29 mouse cellular contexts compared by ENCODE assay signal in the genomic region with DNA sequence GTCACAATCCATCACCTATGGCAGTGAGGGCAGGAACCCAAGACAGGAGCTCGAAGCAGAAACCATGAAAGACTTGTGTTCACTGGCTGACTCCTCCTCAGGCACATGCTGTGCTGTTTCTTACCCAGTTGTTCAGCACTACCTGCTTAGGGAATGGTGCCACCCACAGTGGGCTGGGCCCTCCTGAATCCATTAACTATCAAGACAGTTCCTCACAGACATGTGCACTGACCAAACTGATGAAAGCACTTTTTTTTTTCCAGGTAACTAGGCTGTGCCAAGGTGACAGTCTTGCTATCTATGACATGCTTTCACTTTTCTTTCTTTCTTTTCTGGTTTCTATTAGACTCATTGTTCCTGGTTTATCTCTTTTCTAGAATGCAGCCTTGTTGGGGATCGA.
"Had no signal": no experiment of that assay in that cellular context is flagged by ENCODE, and none has a peak within 500 bp of the region (broad histone marks: within the 10 kb centered on the region; RNA-seq: fewer than 3 reads in every experiment).

No protein-coding gene starts in this region.

- H3K27ac ChIP-seq: left cerebral cortex, adult 2 months; limb, embryonic 10.5 days; limb, embryonic 12.5 days; limb, embryonic 13.5 days; limb, embryonic 15.5 days; liver, embryonic 12.5 days; liver, embryonic 13.5 days; liver, embryonic 14.5 days; liver, embryonic 15.5 days; lung, embryonic 15.5 days; macrophage; midbrain, embryonic 10.5 days; midbrain, embryonic 12.5 days; midbrain, embryonic 15.5 days had no signal

- DNase-seq: left cerebral cortex, postnatal 4 days; liver, embryonic 13.5 days; liver, postnatal 0 days; lung, adult 18-20 months; lung, adult 2 months; lung, embryonic 14.5 days; lung, postnatal 10 days; lung, postnatal 14 days; lung, postnatal 36 days; lung, postnatal 4 days; midbrain, embryonic 14.5 days had no signal

- H3K4me3 ChIP-seq: left cerebral cortex, adult 2 months; limb, embryonic 10.5 days; limb, embryonic 12.5 days; limb, embryonic 13.5 days; limb, embryonic 15.5 days; liver, embryonic 12.5 days; liver, embryonic 13.5 days; liver, embryonic 15.5 days; lung, embryonic 15.5 days; megakaryocyte, embryonic 14.5 days; midbrain, embryonic 10.5 days; midbrain, embryonic 12.5 days; midbrain, embryonic 15.5 days; myocyte had no signal

- H3K4me1 ChIP-seq: midbrain, embryonic 15.5 days had no signal

- H3K4me2 ChIP-seq: limb, embryonic 12.5 days; limb, embryonic 13.5 days; limb, embryonic 15.5 days; liver, embryonic 11.5 days; liver, embryonic 12.5 days; liver, embryonic 13.5 days; liver, embryonic 15.5 days; lung, embryonic 14.5 days; lung, embryonic 15.5 days; midbrain, embryonic 12.5 days; midbrain, embryonic 15.5 days had no signal

- H3K27me3 ChIP-seq: limb, embryonic 12.5 days; limb, embryonic 13.5 days; limb, embryonic 15.5 days; liver, embryonic 12.5 days; liver, embryonic 13.5 days; liver, embryonic 15.5 days; lung, embryonic 15.5 days; midbrain, embryonic 12.5 days; midbrain, embryonic 15.5 days had no signal

- H3K36me3 ChIP-seq: limb, embryonic 10.5 days; limb, embryonic 12.5 days; limb, embryonic 13.5 days; limb, embryonic 15.5 days; liver, embryonic 12.5 days; liver, embryonic 13.5 days; liver, embryonic 15.5 days; lung, embryonic 15.5 days; midbrain, embryonic 10.5 days; midbrain, embryonic 12.5 days; midbrain, embryonic 15.5 days had no signal

- H3K9ac ChIP-seq: limb, embryonic 12.5 days; limb, embryonic 13.5 days; limb, embryonic 15.5 days; liver, embryonic 12.5 days; liver, embryonic 13.5 days; liver, embryonic 14.5 days; liver, postnatal 0 days; lung, embryonic 14.5 days; lung, embryonic 15.5 days; midbrain, embryonic 12.5 days; midbrain, embryonic 15.5 days had no signal

- H3K9me3 ChIP-seq: limb, embryonic 10.5 days; limb, embryonic 12.5 days; limb, embryonic 13.5 days; limb, embryonic 15.5 days; liver, embryonic 12.5 days; liver, embryonic 13.5 days; liver, embryonic 15.5 days; lung, embryonic 15.5 days; midbrain, embryonic 10.5 days; midbrain, embryonic 12.5 days; midbrain, embryonic 15.5 days had no signal

- ATAC-seq: liver, embryonic 12.5 days; liver, postnatal 0 days; lung, postnatal 0 days; midbrain, embryonic 15.5 days; midbrain, embryonic 16.5 days had no signal
